Mouse (Mus musculus): Measurements from ENCODE around the gene Nek6. TPM values are rescaled to one million over a fixed set of nuclear protein-coding genes. Genes with fewer than 3 reads are reported as not detected.

The Nek6 gene
- polyA plus RNA-seq, 1 experiment from 2014 or later: 55.0 TPM

- peaks cover 30% of the 10 kb centered on the region for H3K4me1 ChIP-seq (replicated peaks; ENCODE audit: control insufficient read depth, insufficient read depth, low read length)
- 46% methylated on average over 4 of the region's 4 CpGs for WGBS
- H3K4me2 ChIP-seq (replicated peaks): no peak overlapping the region
- ATAC-seq (ENCODE audit: low FRiP score): no peak
- H3K36me3 ChIP-seq (replicated peaks; ENCODE audit: control insufficient read depth, insufficient read depth): no peaks in the 10 kb centered on the region
- DNase-seq (ENCODE audit: low spot score): no peak
- H3K27me3 ChIP-seq (ENCODE audit: control insufficient read depth, insufficient read depth, low read length): no peaks in the 10 kb centered on the region
- no peak overlapping the region for H3K4me3 ChIP-seq (replicated peaks; ENCODE audit: low read length)
- H3K9me3 ChIP-seq (ENCODE audit: control insufficient read depth, low read length): no peaks in the 10 kb centered on the region
- peak overlapping the region; percentile 51; the same call in 1 of the 2 replicates for H3K27ac ChIP-seq
- H3K9ac ChIP-seq: no peak overlapping the region
Observed at GRCm38 (mm10) chr2:38616072-38616471, 104.6 kb downstream of the Nek6 start.

GRCm38 (mm10) chr2:38616956-38617872 lies 105.8 kb downstream of the Nek6 start:
- no peak overlapping the region; the same call in 1 of the 2 replicates for H3K27ac ChIP-seq
- no peak for DNase-seq (ENCODE audit: low spot score)
- no peak for ATAC-seq (ENCODE audit: low FRiP score)
- H3K27me3 ChIP-seq (ENCODE audit: control insufficient read depth, insufficient read depth, low read length): no peaks in the 10 kb centered on the region
- H3K4me1 ChIP-seq (replicated peaks; ENCODE audit: control insufficient read depth, insufficient read depth, low read length): peaks cover 40% of the 10 kb centered on the region
- no peak overlapping the region for H3K4me2 ChIP-seq (replicated peaks)
- H3K4me3 ChIP-seq (replicated peaks; ENCODE audit: low read length): no peak overlapping the region
- H3K9me3 ChIP-seq (ENCODE audit: control insufficient read depth, low read length): no peaks in the 10 kb centered on the region
- H3K9ac ChIP-seq: no peak overlapping the region
- 85% methylated on average over 5 of the region's 5 CpGs for WGBS
- H3K36me3 ChIP-seq (replicated peaks; ENCODE audit: control insufficient read depth, insufficient read depth): no peaks in the 10 kb centered on the region

GRCm38 (mm10) chr2:38619777-38620176 lies 108.3 kb downstream of the Nek6 start:
- ATAC-seq (ENCODE audit: low FRiP score): no peak
- whole genome bisulfite sequencing: 90% methylated on average over 4 of the region's 4 CpGs
- peaks cover 40% of the 10 kb centered on the region for H3K4me1 ChIP-seq (replicated peaks; ENCODE audit: control insufficient read depth, insufficient read depth, low read length)

GRCm38 (mm10) chr2:38621076-38621475 lies 109.6 kb downstream of the Nek6 start:
- Histone ChIP-seq H3K9me3 (ENCODE audit: control insufficient read depth, low read length) (no peaks in the 10 kb centered on the region), H3K4me3 (replicated peaks; ENCODE audit: low read length) (no peak overlapping the region), H3K9ac (no peak overlapping the region), H3K27ac (peak overlapping the region; percentile 58), H3K4me2 (replicated peaks) (no peak overlapping the region), H3K36me3 (replicated peaks; ENCODE audit: control insufficient read depth, insufficient read depth) (peaks cover 17% of the 10 kb centered on the region), H3K27me3 (ENCODE audit: control insufficient read depth, insufficient read depth, low read length) (no peaks in the 10 kb centered on the region), H3K4me1 (replicated peaks; ENCODE audit: control insufficient read depth, insufficient read depth, low read length) (peaks cover 28% of the 10 kb centered on the region)
- WGBS: 79% methylated on average over 4 of the region's 4 CpGs
- ATAC-seq (ENCODE audit: low FRiP score): no peak
- DNase-seq (ENCODE audit: low spot score): no peak

More at GRCm38 (mm10) chr2:38619777-38620176, 108.3 kb downstream of the Nek6 start:
- H3K4me3 ChIP-seq (replicated peaks; ENCODE audit: low read length): no peak overlapping the region
- no peaks in the 10 kb centered on the region for H3K27me3 ChIP-seq (ENCODE audit: control insufficient read depth, insufficient read depth, low read length)
- no peaks in the 10 kb centered on the region for H3K9me3 ChIP-seq (ENCODE audit: control insufficient read depth, low read length)
- no peak overlapping the region for H3K27ac ChIP-seq
- H3K9ac ChIP-seq: no peak overlapping the region
- H3K36me3 ChIP-seq (replicated peaks; ENCODE audit: control insufficient read depth, insufficient read depth): peaks cover 4% of the 10 kb centered on the region
- no peak for DNase-seq (ENCODE audit: low spot score)
- H3K4me2 ChIP-seq (replicated peaks): no peak overlapping the region

GRCm38 (mm10) chr2:38621610-38622021 lies 110.2 kb downstream of the Nek6 start:
- Histone ChIP-seq H3K9ac (peak overlapping the region; percentile 22; the same call in 1 of the 2 replicates), H3K4me2 (replicated peaks) (no peak overlapping the region), H3K4me3 (replicated peaks; ENCODE audit: low read length) (no peak overlapping the region), H3K4me1 (replicated peaks; ENCODE audit: control insufficient read depth, insufficient read depth, low read length) (peaks cover 25% of the 10 kb centered on the region), H3K9me3 (ENCODE audit: control insufficient read depth, low read length) (no peaks in the 10 kb centered on the region), H3K27me3 (ENCODE audit: control insufficient read depth, insufficient read depth, low read length) (no peaks in the 10 kb centered on the region), H3K36me3 (replicated peaks; ENCODE audit: control insufficient read depth, insufficient read depth) (peaks cover 22% of the 10 kb centered on the region), H3K27ac (peak overlapping the region; percentile 58)
- ATAC-seq (ENCODE audit: low FRiP score) (peak; percentile 88), DNase-seq (ENCODE audit: low spot score) (peak; percentile 69)
- WGBS: 21% methylated on average over 6 of the region's 6 CpGs

GRCm38 (mm10) chr2:38623411-38623810 lies 112.0 kb downstream of the Nek6 start:
- Histone ChIP-seq H3K27ac (no peak overlapping the region), H3K4me3 (replicated peaks; ENCODE audit: low read length) (no peak overlapping the region), H3K9me3 (ENCODE audit: control insufficient read depth, low read length) (no peaks in the 10 kb centered on the region), H3K4me2 (replicated peaks) (no peak overlapping the region), H3K4me1 (replicated peaks; ENCODE audit: control insufficient read depth, insufficient read depth, low read length) (peaks cover 19% of the 10 kb centered on the region), H3K9ac (no peak overlapping the region), H3K36me3 (replicated peaks; ENCODE audit: control insufficient read depth, insufficient read depth) (peaks cover 31% of the 10 kb centered on the region), H3K27me3 (ENCODE audit: control insufficient read depth, insufficient read depth, low read length) (no peaks in the 10 kb centered on the region)
- DNase-seq (ENCODE audit: low spot score) (no peak), ATAC-seq (ENCODE audit: low FRiP score) (no peak)
- 91% methylated on average over 3 of the region's 3 CpGs for WGBS

GRCm38 (mm10) chr2:38623821-38624590 lies 112.6 kb downstream of the Nek6 start:
- Histone ChIP-seq H3K27ac (no peak overlapping the region), H3K9ac (no peak overlapping the region), H3K9me3 (ENCODE audit: control insufficient read depth, low read length) (no peaks in the 10 kb centered on the region), H3K4me1 (replicated peaks; ENCODE audit: control insufficient read depth, insufficient read depth, low read length) (peaks cover 19% of the 10 kb centered on the region), H3K36me3 (replicated peaks; ENCODE audit: control insufficient read depth, insufficient read depth) (peaks cover 37% of the 10 kb centered on the region), H3K4me3 (replicated peaks; ENCODE audit: low read length) (no peak overlapping the region), H3K27me3 (ENCODE audit: control insufficient read depth, insufficient read depth, low read length) (no peaks in the 10 kb centered on the region), H3K4me2 (replicated peaks) (no peak overlapping the region)
- DNase-seq (ENCODE audit: low spot score) (no peak), ATAC-seq (ENCODE audit: low FRiP score) (no peak)
- 95% methylated on average over 8 of the region's 8 CpGs for WGBS

- DNase-seq (ENCODE audit: low spot score) (no peak), ATAC-seq (ENCODE audit: low FRiP score) (no peak)
- peaks cover 84% of the 10 kb centered on the region for H3K36me3 ChIP-seq (replicated peaks; ENCODE audit: control insufficient read depth, insufficient read depth)
- no peaks in the 10 kb centered on the region for H3K27me3 ChIP-seq (ENCODE audit: control insufficient read depth, insufficient read depth, low read length)
- no peak overlapping the region for H3K4me2 ChIP-seq (replicated peaks)
- no peak overlapping the region for H3K4me3 ChIP-seq (replicated peaks; ENCODE audit: low read length)
- no peak overlapping the region for H3K9ac ChIP-seq
- 95% methylated on average over 4 of the region's 4 CpGs for WGBS
- no peaks in the 10 kb centered on the region for H3K4me1 ChIP-seq (replicated peaks; ENCODE audit: control insufficient read depth, insufficient read depth, low read length)
- no peak overlapping the region for H3K27ac ChIP-seq
- no peaks in the 10 kb centered on the region for H3K9me3 ChIP-seq (ENCODE audit: control insufficient read depth, low read length)
Observed at GRCm38 (mm10) chr2:38628801-38629200, 117.4 kb downstream of the Nek6 start.

- no peak overlapping the region for H3K9ac ChIP-seq
- H3K36me3 ChIP-seq (replicated peaks; ENCODE audit: control insufficient read depth, insufficient read depth): peaks cover 90% of the 10 kb centered on the region
- no peaks in the 10 kb centered on the region for H3K4me1 ChIP-seq (replicated peaks; ENCODE audit: control insufficient read depth, insufficient read depth, low read length)
- no peaks in the 10 kb centered on the region for H3K27me3 ChIP-seq (ENCODE audit: control insufficient read depth, insufficient read depth, low read length)
- no peak for DNase-seq (ENCODE audit: low spot score)
- no peaks in the 10 kb centered on the region for H3K9me3 ChIP-seq (ENCODE audit: control insufficient read depth, low read length)
- H3K4me3 ChIP-seq (replicated peaks; ENCODE audit: low read length): no peak overlapping the region
- 98% methylated on average over 3 of the region's 3 CpGs for WGBS
- ATAC-seq (ENCODE audit: low FRiP score): no peak
- no peak overlapping the region for H3K4me2 ChIP-seq (replicated peaks)
- H3K27ac ChIP-seq: no peak overlapping the region
Observed at GRCm38 (mm10) chr2:38629451-38629850, 118.0 kb downstream of the Nek6 start.
